Mouse (Mus musculus) CH12.LX (cell line): ENCODE data around the gene Ermp1. TPM values are rescaled to one million over a fixed set of nuclear protein-coding genes. Genes with fewer than 3 reads are reported as not detected.

Experiments
- DNase-seq: peaks from one replicate; pipeline ENCODE4 v3.0.0-alpha.2; 2013; ENCODE audit errors: extremely low read depth
- H3K27ac ChIP-seq: 2 replicates; pipeline ENCODE4 v1.5.1; 2012; ENCODE audit warnings: low read depth, mild to moderate bottlenecking, control low read depth, moderate library complexity; ENCODE audit not compliant: insufficient read depth
- H3K27me3 ChIP-seq: replicated peaks from 2 replicates; pipeline ENCODE3; 2012; ENCODE audit warnings: inconsistent platforms
- H3K36me3 ChIP-seq, 2 experiments: replicated peaks in 1 of 2; 2 replicates each; pipeline versions ENCODE3 to v1.6.1; 2012; ENCODE audit warnings: inconsistent platforms in 1 of 2, low read length in 1 of 2, mild to moderate bottlenecking in 1 of 2, mixed read lengths in 1 of 2, moderate library complexity in 1 of 2; ENCODE audit not compliant: control insufficient read depth in 1 of 2, insufficient read depth in 1 of 2
- H3K4me1 ChIP-seq, 2 experiments: 2 replicates each; pipeline ENCODE4 v1.6.1; 2012; ENCODE audit warnings: inconsistent platforms in 1 of 2, moderate library complexity in 1 of 2; ENCODE audit not compliant: insufficient read depth in 2 of 2, control insufficient read depth in 1 of 2
- H3K4me2 ChIP-seq: 2 replicates; pipeline ENCODE4 v1.6.1; 2012; ENCODE audit warnings: low read depth, mild to moderate bottlenecking, control low read depth; ENCODE audit not compliant: poor library complexity, insufficient read depth, severe bottlenecking
- H3K4me3 ChIP-seq, 3 experiments: fragments of 150-350 bp in 1 of 3; sonication (generic) in 1 of 3; replicated peaks in 1 of 3; 2 replicates each; pipeline versions ENCODE3 to v1.5.1; 2011 to 2012; ENCODE audit warnings: low read depth in 2 of 3, low read length in 2 of 3, mild to moderate bottlenecking in 2 of 3, moderate library complexity in 2 of 3, control low read depth in 1 of 3, improper control_type of control experiment in 1 of 3, inconsistent platforms in 1 of 3, mixed read lengths in 1 of 3; ENCODE audit not compliant: poor library complexity in 1 of 3
- H3K79me2 ChIP-seq: replicated peaks from 2 replicates; pipeline ENCODE4 v1.6.1; 2012; ENCODE audit warnings: mild to moderate bottlenecking, moderate library complexity; ENCODE audit not compliant: control insufficient read depth, poor library complexity, insufficient read depth, severe bottlenecking; ENCODE audit errors: extremely low read depth
- H3K9ac ChIP-seq: 2 replicates; pipeline ENCODE4 v1.6.1; 2012; ENCODE audit warnings: low read depth, mild to moderate bottlenecking, control low read depth, moderate library complexity; ENCODE audit not compliant: insufficient read depth
- H3K9me3 ChIP-seq: replicated peaks from 2 replicates; pipeline ENCODE3; 2012; ENCODE audit warnings: low read length, inconsistent platforms, mixed read lengths
- BHLHE40 ChIP-seq: IDR thresholded peaks from 2 replicates; pipeline ENCODE4 v1.6.1; 2011; ENCODE audit warnings: mild to moderate bottlenecking, low read depth, low read length, improper control_type of control experiment
- CHD2 ChIP-seq: IDR thresholded peaks from 2 replicates; pipeline ENCODE4 v1.6.1; 2011; ENCODE audit warnings: low read length, improper control_type of control experiment
- CTCF ChIP-seq, 2 experiments: IDR thresholded peaks in 1 of 2; conservative IDR thresholded peaks in 1 of 2; 2 replicates each; pipeline ENCODE4 v1.5.1; 2011 to 2012; ENCODE audit warnings: low read depth in 2 of 2, low read length in 2 of 2, improper control_type of control experiment in 1 of 2, inconsistent platforms in 1 of 2, mild to moderate bottlenecking in 1 of 2, moderate library complexity in 1 of 2
- EP300 ChIP-seq: IDR thresholded peaks from 2 replicates; pipeline ENCODE4 v1.6.1; 2011; ENCODE audit warnings: low read length, improper control_type of control experiment
- HCFC1 ChIP-seq: IDR thresholded peaks from 2 replicates; pipeline ENCODE4 v1.6.1; 2012; ENCODE audit warnings: low read depth, mild to moderate bottlenecking, inconsistent platforms, low read length, improper control_type of control experiment
- JUND ChIP-seq: conservative IDR thresholded peaks from 2 replicates; pipeline ENCODE4 v1.6.1; 2011; ENCODE audit warnings: low read depth, low read length, improper control_type of control experiment
- MAFK ChIP-seq: IDR thresholded peaks from 2 replicates; pipeline ENCODE4 v1.6.1; 2011; ENCODE audit warnings: low read length, improper control_type of control experiment; ENCODE audit not compliant: insufficient replicate concordance
- MAX ChIP-seq: IDR thresholded peaks from 2 replicates; pipeline ENCODE4 v1.6.1; 2011; ENCODE audit warnings: low read length, improper control_type of control experiment
- MXI1 ChIP-seq: IDR thresholded peaks from 2 replicates; pipeline ENCODE4 v1.6.1; 2011; ENCODE audit warnings: mild to moderate bottlenecking, low read depth, low read length, improper control_type of control experiment
- MYC ChIP-seq: IDR thresholded peaks from 2 replicates; pipeline ENCODE4 v1.6.1; 2011; ENCODE audit warnings: low read depth, mild to moderate bottlenecking, improper control_type of control experiment, low read length
- NELFE ChIP-seq: IDR thresholded peaks from 2 replicates; pipeline ENCODE4 v1.6.1; 2011; ENCODE audit warnings: low read depth, low read length, improper control_type of control experiment
- POLR2AphosphoS2 ChIP-seq: IDR thresholded peaks from 2 replicates; pipeline ENCODE4 v1.6.1; 2011; ENCODE audit warnings: low read depth, low read length, improper control_type of control experiment
- SMC3 ChIP-seq: IDR thresholded peaks from 2 replicates; pipeline ENCODE4 v1.6.1; 2011; ENCODE audit warnings: low read depth, low read length, improper control_type of control experiment
- TBP ChIP-seq: conservative IDR thresholded peaks from 2 replicates; pipeline ENCODE4 v1.6.1; 2011; ENCODE audit warnings: low read depth, low read length, improper control_type of control experiment
- TCF12 ChIP-seq: IDR thresholded peaks from 2 replicates; pipeline ENCODE4 v1.6.1; 2014; ENCODE audit warnings: low read depth, mild to moderate bottlenecking, inconsistent platforms, low read length, improper control_type of control experiment
- USF1 ChIP-seq: IDR thresholded peaks from 2 replicates; pipeline ENCODE4 v1.6.1; 2014; ENCODE audit warnings: low read depth, mild to moderate bottlenecking, inconsistent platforms, low read length, improper control_type of control experiment
- USF2 ChIP-seq: conservative IDR thresholded peaks from 2 replicates; pipeline ENCODE4 v1.6.1; 2011; ENCODE audit warnings: low read depth, low read length, improper control_type of control experiment
- dilution Hi-C: fragments of 300-500 bp; cut with MboI; formaldehyde crosslinking; loops from 2 replicates; pipeline ENCODE4 v1.14.3; 2020; ENCODE audit warnings: low sequenced_read_pairs; ENCODE audit not compliant: extremely low pct_unique_long_range_greater_than_20kb, extremely low pct_ligation_motif_present
- in situ Hi-C: fragments of 300-500 bp; cut with MboI; formaldehyde crosslinking; loops from 3 replicates; pipeline ENCODE4 v1.14.3; 2019; ENCODE audit warnings: low sequenced_read_pairs, low pct_ligation_motif_present, low pct_unique_long_range_greater_than_20kb, mixed read lengths
- polyA plus RNA-seq: library from polyadenylated mRNA; unstranded; fragments of >175 nt; gene quantifications from 2 replicates; pipeline ENCODE4 v1.2.1, GENCODE M21; 2012; ENCODE audit warnings: low read depth; ENCODE audit not compliant: insufficient read length
- total RNA-seq, 2 experiments: library from RNA; depleted of rRNA; stranded (reverse); fragments of 300-350 nt in 1 of 2; fragments of >200 nt in 1 of 2; gene quantifications; 2 replicates each; pipeline ENCODE4 v1.2.3; 2012 to 2014

Ermp1 gene
- total and polyA plus RNA-seq, 3 experiments, result 22.7 to 32.9 (median 27.6) TPM

GRCm38 (mm10) chr19:29644747-29645146 lies 3.5 kb downstream of the Ermp1 start:
- Histone ChIP-seq H3K27me3 (no peaks in the 10 kb centered on the region), H3K36me3 (peaks cover 0 to 25% of the 10 kb centered on the region in 2 experiments), H3K9me3 (peaks cover 4% of the 10 kb centered on the region), H3K27ac (no peak overlapping the region), H3K4me3 (no peak overlapping the region), H3K9ac (no peak overlapping the region), H3K4me2 (no peak overlapping the region), H3K79me2 (peaks cover 7% of the 10 kb centered on the region), H3K4me1 (peaks cover 7 to 53% of the 10 kb centered on the region in 2 experiments)
- dilution Hi-C loops, result no loop called here
- in situ Hi-C loops, result loop anchor here (10.0 kb wide), 1 partner anchor 170 kb away; the partner anchor contains the start of gene Ranbp6
- no peak for TF ChIP-seq NELFE
- no peak for TF ChIP-seq MXI1
- TF ChIP-seq BHLHE40, result no peak
- TF ChIP-seq HCFC1, result no peak
- no peak for TF ChIP-seq MAFK
- TF ChIP-seq POLR2AphosphoS2, result no peak
- TF ChIP-seq CHD2, result no peak
- no peak for TF ChIP-seq TCF12
- TF ChIP-seq TBP, result no peak
- no peak for TF ChIP-seq SMC3
- peak; percentile 22; the same call in 1 of the 2 replicates for TF ChIP-seq MYC
- TF ChIP-seq EP300, result no peak
- TF ChIP-seq USF2, result no peak
- no peak for TF ChIP-seq MAX
- TF ChIP-seq CTCF (conservative IDR thresholded peaks at IDR 0.05 in 1 of 2, IDR thresholded peaks at IDR 0.05 in 1 of 2; ENCODE audit: low read depth in 2 of 2, low read length in 2 of 2), result peak in 1 of 2 experiments; percentile 50; a peak in 2 of 4 replicates
- no peak for TF ChIP-seq USF1
- DNase-seq, result no peak

GRCm38 (mm10) chr19:29643194-29643922 lies 4.9 kb downstream of the Ermp1 start:
- TF ChIP-seq HCFC1, result no peak
- no peak; the same call in 1 of the 2 replicates for TF ChIP-seq JUND
- TF ChIP-seq MXI1, result peak; percentile 17; the same call in 1 of the 2 replicates
- TF ChIP-seq, all 38 proteins: peak for 1
- Histone ChIP-seq H3K4me2 (peak overlapping the region; percentile 97), H3K4me1 (peaks cover 7 to 53% of the 10 kb centered on the region in 2 experiments), H3K79me2 (peaks cover 7% of the 10 kb centered on the region), H3K36me3 (peaks cover 0 to 26% of the 10 kb centered on the region in 2 experiments), H3K27ac (peak overlapping the region; percentile 30; the same call in 1 of the 2 replicates), H3K9me3 (peaks cover 4% of the 10 kb centered on the region), H3K9ac (peak overlapping the region; percentile 20; the same call in 1 of the 2 replicates), H3K27me3 (no peaks in the 10 kb centered on the region), H3K4me3 (no peak overlapping the region)
- no peak for DNase-seq
- in situ Hi-C loops (loop anchor here (10.0 kb wide), 1 partner anchor 171 kb away; the partner anchor contains the start of gene Ranbp6), dilution Hi-C loops (no loop called here)
